Mouse (Mus musculus): ENCODE measurements around the gene Ccl21b.
"Not testable (repeated sequence)": the region's sequence is repeated elsewhere in the genome, so short reads cannot be mapped to it uniquely, and the experiment has no call there.

Gene Ccl21b

DNA sequence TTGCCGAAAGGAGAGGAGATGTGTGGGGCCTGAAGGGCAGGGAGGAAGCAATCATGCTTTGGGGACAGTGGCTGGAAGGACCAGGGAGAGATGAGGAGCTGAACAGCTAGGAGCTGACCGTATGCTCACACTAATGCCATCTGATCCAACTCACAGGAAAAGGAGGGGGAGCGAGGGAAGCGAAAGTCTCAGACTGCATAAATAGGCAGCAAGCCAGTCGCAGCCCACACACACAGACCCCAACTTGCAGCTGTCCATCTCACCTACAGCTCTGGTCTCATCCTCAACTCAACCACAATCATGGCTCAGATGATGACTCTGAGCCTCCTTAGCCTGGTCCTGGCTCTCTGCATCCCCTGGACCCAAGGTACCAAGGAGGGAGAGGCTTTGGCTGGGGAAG lies at the start of gene Ccl21b:
Gene Ccl21b (plus strand): TSS at position 301 of the 400 bp plus-strand sequence.
- not testable (repeated sequence) for DNase-seq (ENCODE audit: low spot score)

DNA sequence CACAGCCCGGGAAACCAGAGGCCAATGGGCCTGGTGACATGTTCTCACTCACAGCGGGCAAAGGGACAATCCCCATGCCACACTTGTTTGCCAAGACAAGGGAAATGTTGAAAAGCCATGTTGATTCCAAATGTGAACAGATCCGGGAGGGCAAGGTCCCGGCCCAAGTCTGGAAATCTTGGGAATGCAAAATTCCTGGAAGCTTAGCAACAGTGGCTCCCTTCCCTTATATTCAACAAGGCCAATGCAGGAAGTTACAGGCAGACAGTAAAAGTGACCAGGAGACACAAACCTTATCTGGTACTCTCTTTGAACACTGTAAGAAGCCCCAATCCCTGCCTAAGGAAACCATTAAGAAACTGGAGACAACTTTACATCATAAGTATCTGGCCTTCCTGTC lies 15.2 kb upstream of the Ccl21b start, which contains the start of gene Gm10600:
Gene Gm10600 (plus strand): TSS at position 301 of the 400 bp plus-strand sequence.
- not testable (repeated sequence) for DNase-seq (ENCODE audit: low spot score)

DNA sequence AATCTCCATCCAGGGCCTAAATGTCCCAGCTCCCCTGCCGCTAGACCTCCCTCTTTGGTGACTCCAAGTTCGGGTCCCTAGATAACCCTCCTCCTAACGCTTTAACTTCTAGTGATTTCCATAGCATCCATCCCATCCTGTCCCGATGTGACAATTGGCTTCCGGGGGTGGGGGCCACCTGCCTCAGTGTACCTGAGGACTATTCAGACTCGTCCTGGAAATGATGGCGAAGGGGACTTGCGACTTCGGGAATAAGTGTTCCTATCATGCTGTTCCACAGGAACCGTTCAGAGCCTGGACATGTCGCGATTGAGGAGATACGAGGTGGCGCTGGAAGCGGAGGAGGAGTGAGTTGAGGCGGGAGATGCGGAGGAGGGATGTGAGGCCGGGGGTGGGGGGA lies 38.4 kb downstream of the Ccl21b start, which contains the start of gene Gm21953:
Gene Gm21953 (plus strand): TSS at position 301 of the 400 bp plus-strand sequence.
- DNase-seq (ENCODE audit: low spot score), result not testable (repeated sequence)
